Mouse (Mus musculus) olfactory bulb, adult 2 months (tissue): ENCODE measurements around the gene Dnajc11. TPM values are rescaled to one million over a fixed set of nuclear protein-coding genes. Genes with fewer than 3 reads are reported as not detected.
A peak's percentile ranks its signal among the peaks of the same experiment; 100 is the strongest.

ENCODE experiments used
- H3K27ac ChIP-seq: fragments of 200-500 bp; 2 replicates; pipeline ENCODE4 v1.5.1; 2012; ENCODE audit warnings: low read depth, low read length; ENCODE audit not compliant: insufficient read depth
- H3K4me1 ChIP-seq: fragments of 200-500 bp; 2 replicates; pipeline ENCODE4 v1.6.1; 2012; ENCODE audit warnings: low read length; ENCODE audit not compliant: control insufficient read depth, insufficient read depth
- H3K4me3 ChIP-seq: fragments of 200-500 bp; 2 replicates; pipeline ENCODE4 v1.5.1; 2012; ENCODE audit warnings: mild to moderate bottlenecking, low read depth, low read length, moderate library complexity; ENCODE audit not compliant: insufficient read depth
- CTCF ChIP-seq: fragments of 200-500 bp; IDR thresholded peaks from 2 replicates; pipeline ENCODE4 v1.5.1; 2012; ENCODE audit warnings: low read depth, mild to moderate bottlenecking, low read length, moderate library complexity; ENCODE audit not compliant: insufficient read depth
- POLR2A ChIP-seq: fragments of 200-500 bp; IDR thresholded peaks from 2 replicates; pipeline ENCODE4 v1.6.1; 2012; ENCODE audit warnings: mild to moderate bottlenecking, low read depth, low read length, moderate library complexity; ENCODE audit not compliant: insufficient read depth
- WGBS: fragments of 180-500 bp; shearing (Covaris S2); methylation state at CpG from one replicate; pipeline ENCODE4 v1.1.7; 2018; 5-methylcytosine and 5-hydroxymethylcytosine counted together
- polyA plus RNA-seq: library from polyadenylated mRNA; stranded (reverse); fragments of >200 nt; gene quantifications from 2 replicates; pipeline ENCODE4 v1.2.4, GENCODE M21; 2012; ENCODE audit warnings: low replicate concordance; ENCODE audit not compliant: missing spikeins, insufficient read depth, insufficient read length

Gene Dnajc11
- polyA plus RNA-seq, 1 experiment: not detected

DNA sequence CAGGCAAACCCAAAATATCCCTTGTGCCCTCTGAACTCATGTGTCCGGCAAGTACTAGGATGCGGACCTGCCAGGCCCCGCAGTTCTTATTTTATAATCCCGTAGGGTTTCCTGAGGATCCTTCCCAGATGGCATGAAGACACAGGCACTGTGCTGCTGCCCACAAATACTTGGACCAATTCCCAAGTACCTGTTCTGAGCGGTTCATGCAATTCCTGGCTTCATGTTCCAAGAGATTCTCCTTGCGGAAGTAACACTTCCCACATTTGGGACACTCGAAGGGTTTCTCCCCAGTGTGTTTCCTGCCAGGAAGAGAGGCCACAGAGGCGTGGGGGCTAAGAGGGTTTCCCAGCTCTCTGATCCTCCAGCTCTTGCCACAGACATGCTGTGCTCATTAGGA, 89.0 kb downstream of the Dnajc11 start:
- TF ChIP-seq POLR2A (no peak), CTCF (no peak)
- Histone ChIP-seq H3K4me3 (no peak overlapping the region), H3K4me1 (peaks cover 24% of the 10 kb centered on the region), H3K27ac (no peak overlapping the region)
- WGBS: 88% methylated on average over 8 of the region's 8 CpGs

DNA sequence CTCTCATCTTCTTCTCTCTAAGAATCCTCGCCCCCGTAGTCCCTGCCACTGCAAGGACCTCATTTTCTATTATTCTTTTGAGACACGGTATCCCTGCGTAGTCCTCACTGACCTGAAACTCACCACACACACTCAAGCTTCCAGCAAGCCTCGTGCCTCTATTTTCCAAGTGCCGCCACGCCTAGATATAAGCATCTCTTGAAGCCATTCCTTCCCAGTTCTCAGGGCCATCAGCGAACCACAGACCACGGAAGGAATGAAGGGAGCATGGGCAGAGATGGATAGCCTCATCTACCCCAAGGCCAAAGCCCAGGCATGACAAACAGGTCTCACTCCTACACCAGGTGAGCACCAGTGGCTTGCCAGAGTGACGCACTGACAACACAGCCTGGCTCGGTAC, 91.0 kb downstream of the Dnajc11 start:
- WGBS: 90% methylated on average over 11 of the region's 11 CpGs
- no peak overlapping the region for H3K27ac ChIP-seq
- H3K4me1 ChIP-seq: peaks cover 35% of the 10 kb centered on the region
- no peak for TF ChIP-seq POLR2A
- TF ChIP-seq CTCF: no peak
- H3K4me3 ChIP-seq: no peak overlapping the region

DNA sequence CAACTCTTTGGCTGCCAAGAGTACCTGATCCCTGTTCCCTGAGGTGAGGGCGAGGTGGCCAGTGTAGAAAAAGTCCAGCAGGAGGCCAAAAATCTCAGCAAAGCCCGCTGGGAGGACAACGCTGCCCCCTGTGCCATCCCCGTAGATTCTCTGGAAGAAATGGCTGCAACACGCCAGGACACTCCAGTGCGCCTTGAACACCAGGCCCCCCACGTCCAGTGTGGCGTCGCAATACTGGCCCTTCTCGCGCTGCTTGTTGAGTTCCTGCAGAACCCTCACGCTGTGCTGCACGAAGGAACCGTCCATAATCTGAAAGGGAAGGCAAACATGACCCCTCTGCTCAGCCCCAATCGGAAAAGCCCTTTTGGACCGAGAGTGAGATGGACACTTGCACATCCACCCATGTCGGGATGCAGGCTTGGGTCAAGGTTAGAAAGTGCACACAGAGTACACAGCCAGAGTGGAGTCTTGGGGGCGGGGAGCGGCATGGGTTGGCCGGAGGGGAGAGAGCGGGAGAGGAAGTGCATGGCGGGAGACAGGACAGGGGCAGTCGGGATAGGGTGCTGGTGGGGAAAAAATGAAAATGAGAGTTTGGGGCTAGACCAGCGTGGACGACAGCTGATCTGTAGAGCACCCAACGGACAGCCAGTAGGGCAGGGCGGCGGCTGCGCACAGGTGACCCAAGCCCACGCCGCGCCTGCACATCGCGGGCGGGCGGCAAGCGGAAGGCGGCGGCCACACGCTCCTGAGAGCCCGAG, 93.4 kb downstream of the Dnajc11 start:
- no peak overlapping the region for H3K27ac ChIP-seq
- peaks cover 39% of the 10 kb centered on the region for H3K4me1 ChIP-seq
- peak overlapping the region; percentile 70 for H3K4me3 ChIP-seq
- WGBS: 2% methylated on average over 41 of the region's 41 CpGs
- TF ChIP-seq POLR2A (no peak), CTCF (no peak)

GRCm38 (mm10) chr4:152027524-152027923, 94.0 kb downstream of the Dnajc11 start, which contains the start of gene Zbtb48:
TSS of gene Zbtb48 (minus strand) at chr4:152027671.
- peak within 1 kb of the TSS; percentile 70 for H3K4me3 ChIP-seq
- under 1% methylated on average over 35 of the region's 35 CpGs for WGBS
- peaks cover 39% of the 10 kb centered on the region for H3K4me1 ChIP-seq
- H3K27ac ChIP-seq: no peak within 1 kb of the TSS
- TF ChIP-seq CTCF: no peak
- TF ChIP-seq POLR2A: peak; percentile 95

DNA sequence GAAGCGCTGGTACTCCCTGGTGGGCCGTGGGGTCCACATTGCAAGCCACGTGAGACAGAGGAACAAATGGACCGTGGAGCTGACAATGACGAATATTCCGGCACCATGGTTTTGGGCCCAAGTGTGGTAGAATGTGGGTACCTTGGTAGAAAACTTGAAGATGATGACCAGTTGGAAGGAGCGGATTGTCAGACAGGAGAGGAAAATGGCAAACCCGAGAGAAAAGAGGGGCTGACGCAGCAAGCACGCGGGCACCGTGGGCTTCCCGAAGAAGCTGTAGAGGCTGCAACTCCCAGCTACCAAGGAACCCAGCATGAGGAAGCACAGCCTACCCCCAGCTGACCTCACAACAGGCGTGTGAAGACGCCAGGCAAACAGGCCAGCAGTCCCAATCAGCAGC, 95.0 kb downstream of the Dnajc11 start:
- Histone ChIP-seq H3K27ac (no peak overlapping the region), H3K4me3 (peak overlapping the region; percentile 59; the same call in 1 of the 2 replicates), H3K4me1 (peaks cover 39% of the 10 kb centered on the region)
- TF ChIP-seq CTCF (no peak), POLR2A (no peak)
- WGBS: 68% methylated on average over 15 of the region's 15 CpGs

DNA sequence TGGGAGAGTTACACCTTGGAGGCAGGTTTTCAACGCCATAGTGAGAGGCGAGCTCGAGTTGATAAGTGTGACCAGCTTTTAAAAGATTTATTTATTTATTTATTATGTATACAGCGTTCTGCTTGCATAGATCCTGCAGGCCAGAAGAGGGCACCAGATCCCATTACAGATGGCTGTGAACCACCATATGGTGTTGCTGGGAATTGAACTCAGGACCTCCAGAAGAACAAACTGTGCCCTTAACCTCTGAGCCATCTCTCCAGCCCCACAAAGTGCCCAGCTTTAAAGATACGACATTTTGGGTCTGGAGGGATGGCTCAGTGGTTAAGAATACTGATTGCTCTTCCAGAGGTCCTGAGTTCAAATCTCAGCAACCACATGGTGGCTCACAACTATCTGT, 95.6 kb downstream of the Dnajc11 start:
- no peak for TF ChIP-seq POLR2A
- no peak for TF ChIP-seq CTCF
- H3K4me3 ChIP-seq: no peak overlapping the region
- WGBS: 55% methylated on average over 5 of the region's 5 CpGs
- no peak overlapping the region for H3K27ac ChIP-seq
- peaks cover 39% of the 10 kb centered on the region for H3K4me1 ChIP-seq

DNA sequence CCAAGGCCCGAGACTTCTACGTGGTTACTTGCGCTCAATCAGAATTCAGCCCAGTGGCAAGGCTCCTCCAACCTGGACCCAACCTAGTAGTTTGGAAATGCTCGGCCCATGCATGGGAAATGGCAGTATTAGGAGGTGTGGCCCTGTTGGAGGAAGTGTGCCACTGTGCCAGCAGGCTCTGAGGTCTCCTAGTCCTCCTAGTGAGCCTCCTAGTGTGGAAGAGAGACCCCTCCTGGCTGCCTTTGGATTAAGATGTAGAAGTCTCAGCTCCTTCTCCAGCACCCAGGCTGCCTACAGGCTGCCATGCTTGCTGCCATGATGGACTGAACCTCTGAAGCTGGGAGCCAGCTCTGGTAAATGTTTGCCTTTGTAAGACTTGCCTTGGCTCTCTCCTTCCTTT, 96.5 kb downstream of the Dnajc11 start:
- Histone ChIP-seq H3K27ac (no peak overlapping the region), H3K4me1 (peaks cover 32% of the 10 kb centered on the region), H3K4me3 (no peak overlapping the region)
- no peak for TF ChIP-seq POLR2A
- TF ChIP-seq CTCF: no peak
- 45% methylated on average over 4 of the region's 4 CpGs for WGBS

Other genes starting within 250 kb of the Dnajc11 start
- gene Camta1, start 71.8 kb upstream of the Dnajc11 start, polyA plus RNA-seq: 363 TPM in 1 of 2 replicates, not detected in the other
- not detected in 2 replicates for gene Thap3, start 55.3 kb downstream of the Dnajc11 start, polyA plus RNA-seq
- gene Phf13, start 62.6 kb downstream of the Dnajc11 start, polyA plus RNA-seq: not detected in 2 replicates
- not detected in 2 replicates for gene Klhl21, start 75.1 kb downstream of the Dnajc11 start, polyA plus RNA-seq
- gene Zbtb48, start 94.0 kb downstream of the Dnajc11 start, polyA plus RNA-seq: not detected in 2 replicates
- gene Tas1r1, start 104.9 kb downstream of the Dnajc11 start, polyA plus RNA-seq: not detected in 2 replicates
- not detected in 2 replicates for gene Nol9, start 105.6 kb downstream of the Dnajc11 start, polyA plus RNA-seq
- not detected in 2 replicates for gene Plekhg5, start 138.8 kb downstream of the Dnajc11 start, polyA plus RNA-seq
- gene Tnfrsf25, start 182.2 kb downstream of the Dnajc11 start, polyA plus RNA-seq: not detected in 2 replicates
- not detected in 2 replicates for gene Espn, start 218.7 kb downstream of the Dnajc11 start, polyA plus RNA-seq
- not detected in 2 replicates for gene Hes2, start 225.2 kb downstream of the Dnajc11 start, polyA plus RNA-seq
- not detected in 2 replicates for gene Acot7, start 244.4 kb downstream of the Dnajc11 start, polyA plus RNA-seq